Mouse (Mus musculus): ENCODE data around the gene Pmf1.

The Pmf1 gene

GRCm38 (mm10) chr3:88409741-88410644 is at the start of gene Pmf1:
Gene Pmf1, minus strand, starts transcription at chr3:88410331.
- DNase-seq (ENCODE audit: low spot score), result peak; percentile 89

GRCm38 (mm10) chr3:88458778-88459219 is 48.7 kb upstream of the Pmf1 start:
- DNase-seq (ENCODE audit: low spot score), result no peak

DNA sequence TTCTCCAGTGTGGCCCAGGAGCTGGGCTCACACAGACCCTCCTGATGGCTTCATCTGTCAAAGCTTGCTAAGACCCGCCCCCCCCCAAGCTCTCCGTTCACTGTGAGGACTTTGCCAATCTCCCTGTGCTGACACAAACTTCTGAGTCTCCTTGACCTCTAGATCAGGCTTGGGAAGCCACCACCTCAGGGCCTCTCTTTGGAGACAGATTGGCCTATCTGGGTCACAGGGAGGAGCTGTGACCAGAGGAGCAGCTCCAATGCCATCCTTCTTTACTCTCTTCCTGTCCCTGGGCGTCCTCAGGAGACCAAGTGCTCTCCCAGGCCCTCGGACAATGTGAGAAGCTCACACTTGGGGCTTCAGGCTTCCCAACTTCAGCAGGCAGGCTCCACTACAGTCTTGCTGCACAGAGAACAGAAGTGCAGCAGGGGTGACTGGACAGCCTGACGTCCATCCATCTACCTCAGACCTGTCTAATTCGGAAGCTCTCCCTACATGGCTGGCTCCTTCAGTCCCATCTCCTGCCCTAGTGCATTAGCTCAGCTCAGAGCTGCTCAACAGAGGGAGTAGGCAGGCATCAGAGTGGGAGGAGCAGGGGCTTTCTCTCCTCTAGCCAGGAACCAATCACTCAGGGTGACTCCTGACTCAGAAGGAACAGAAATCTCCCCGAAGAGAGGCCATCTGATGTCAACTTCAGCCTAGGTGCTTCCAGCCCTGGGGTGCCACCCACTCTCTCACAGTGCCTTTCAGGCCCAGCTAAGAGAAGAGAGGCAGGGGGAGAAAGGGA is 46.8 kb upstream of the Pmf1 start:
- no peak for DNase-seq (ENCODE audit: low spot score)

- no peak for DNase-seq (ENCODE audit: low spot score)
Observed at GRCm38 (mm10) chr3:88456313-88456712, 46.2 kb upstream of the Pmf1 start.

- DNase-seq (ENCODE audit: low spot score), result no peak
Observed at GRCm38 (mm10) chr3:88455588-88456264, 45.6 kb upstream of the Pmf1 start.

DNA sequence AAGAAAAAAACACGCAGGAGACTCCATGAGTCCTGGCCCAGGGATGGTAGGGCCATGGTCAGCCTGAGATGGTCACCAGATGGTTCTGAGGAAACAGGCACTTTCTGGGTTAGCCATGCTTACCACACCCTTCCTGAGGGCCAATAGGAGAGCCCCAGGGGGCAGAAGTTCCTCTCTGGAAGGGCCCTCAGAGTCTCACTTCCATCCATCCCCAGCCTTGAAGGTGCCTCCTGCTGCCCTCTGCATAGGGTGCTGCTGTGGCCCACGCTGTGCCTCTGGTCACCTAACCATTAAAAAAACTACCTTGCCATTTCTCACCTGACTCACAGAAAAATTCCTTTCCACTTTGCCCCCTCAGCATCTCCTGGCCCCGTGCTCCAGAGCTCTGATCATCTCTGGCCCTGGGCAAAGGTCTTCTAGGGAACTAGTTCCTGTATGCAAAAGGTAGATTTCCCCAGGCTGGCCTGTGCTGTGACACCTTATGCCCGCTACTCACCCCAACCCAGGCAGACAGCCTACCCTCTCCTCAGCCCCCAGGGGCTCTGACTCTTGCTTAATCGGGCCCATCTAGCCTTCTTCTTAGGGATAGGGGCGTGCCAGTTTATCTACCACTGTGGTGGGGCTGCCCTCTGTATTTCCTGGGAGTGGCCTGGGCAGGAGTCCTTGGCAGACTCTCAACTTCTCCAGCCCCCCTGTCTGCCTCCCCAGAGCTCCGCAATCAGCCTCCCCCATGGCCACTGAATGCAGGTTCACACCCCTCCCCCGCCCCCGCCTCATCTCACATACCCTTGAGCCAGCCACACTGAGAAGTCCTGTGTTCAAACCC is 44.8 kb upstream of the Pmf1 start:
- no peak for DNase-seq (ENCODE audit: low spot score)

GRCm38 (mm10) chr3:88453986-88454385 is 43.9 kb upstream of the Pmf1 start:
- DNase-seq (ENCODE audit: low spot score), result no peak

DNA sequence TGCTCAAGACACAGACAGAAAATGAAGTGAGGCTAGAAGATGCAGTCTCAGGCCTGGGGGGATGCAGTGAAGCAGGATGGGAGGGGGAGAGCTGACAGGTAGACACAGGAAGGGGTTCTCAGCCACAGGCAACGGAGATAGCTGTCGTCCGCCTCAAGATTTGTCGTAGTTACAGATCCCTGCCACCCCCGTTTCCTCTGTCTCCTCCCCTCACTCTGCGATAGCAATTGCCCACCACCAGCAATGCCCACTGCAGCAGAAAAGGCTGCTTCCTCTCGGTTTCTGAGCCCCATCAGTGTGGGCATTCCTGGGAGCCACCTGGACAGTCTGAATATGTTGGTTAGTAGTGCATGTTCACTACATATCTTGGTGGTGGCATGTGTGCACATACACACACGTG is 43.2 kb upstream of the Pmf1 start:
- no peak for DNase-seq (ENCODE audit: low spot score)

GRCm38 (mm10) chr3:88452716-88453115 is 42.6 kb upstream of the Pmf1 start:
- DNase-seq (ENCODE audit: low spot score), result no peak

DNA sequence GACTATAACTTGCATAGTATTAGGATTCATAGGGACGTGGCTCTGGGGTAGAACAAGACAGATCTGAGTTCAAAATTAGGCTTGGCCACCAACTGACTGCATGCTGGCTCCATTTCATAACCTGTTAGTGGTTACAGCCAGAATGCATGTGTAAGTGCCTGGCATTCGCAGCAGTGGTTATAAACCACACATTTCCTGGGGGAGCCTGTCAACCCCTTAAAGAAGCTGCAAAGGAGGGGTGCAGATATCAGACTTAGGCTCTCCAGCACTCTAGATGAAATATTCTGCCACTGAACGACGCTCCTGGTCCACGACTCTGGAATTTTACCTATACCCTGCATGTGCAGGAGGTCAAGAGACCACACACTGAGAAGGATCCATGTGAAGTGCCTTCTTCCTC is 42.1 kb upstream of the Pmf1 start:
- DNase-seq (ENCODE audit: low spot score), result no peak

- no peak for DNase-seq (ENCODE audit: low spot score)
Observed at GRCm38 (mm10) chr3:88450379-88451131, 40.4 kb upstream of the Pmf1 start.

GRCm38 (mm10) chr3:88449395-88450023 is 39.4 kb upstream of the Pmf1 start:
- DNase-seq (ENCODE audit: low spot score), result no peak

DNA sequence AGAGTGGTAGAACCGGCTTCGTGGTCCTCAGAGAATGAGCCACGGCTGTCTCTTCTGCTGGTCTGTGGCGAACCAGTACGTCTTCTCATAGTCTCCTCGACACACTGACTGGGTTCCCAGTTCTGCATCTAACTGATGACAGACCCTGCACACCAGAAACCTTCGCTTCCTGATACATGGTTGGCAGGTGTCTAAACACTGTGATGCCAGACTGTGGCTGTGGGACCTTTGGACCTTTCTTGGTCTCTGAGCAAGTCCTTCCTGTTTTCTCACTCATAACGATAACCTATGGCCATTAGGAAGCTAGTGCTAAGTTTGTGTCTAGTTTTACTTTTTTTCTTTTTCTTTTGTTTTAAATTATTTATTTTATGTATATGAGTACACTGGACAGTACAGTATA is 38.3 kb upstream of the Pmf1 start:
- no peak for DNase-seq (ENCODE audit: low spot score)

DNA sequence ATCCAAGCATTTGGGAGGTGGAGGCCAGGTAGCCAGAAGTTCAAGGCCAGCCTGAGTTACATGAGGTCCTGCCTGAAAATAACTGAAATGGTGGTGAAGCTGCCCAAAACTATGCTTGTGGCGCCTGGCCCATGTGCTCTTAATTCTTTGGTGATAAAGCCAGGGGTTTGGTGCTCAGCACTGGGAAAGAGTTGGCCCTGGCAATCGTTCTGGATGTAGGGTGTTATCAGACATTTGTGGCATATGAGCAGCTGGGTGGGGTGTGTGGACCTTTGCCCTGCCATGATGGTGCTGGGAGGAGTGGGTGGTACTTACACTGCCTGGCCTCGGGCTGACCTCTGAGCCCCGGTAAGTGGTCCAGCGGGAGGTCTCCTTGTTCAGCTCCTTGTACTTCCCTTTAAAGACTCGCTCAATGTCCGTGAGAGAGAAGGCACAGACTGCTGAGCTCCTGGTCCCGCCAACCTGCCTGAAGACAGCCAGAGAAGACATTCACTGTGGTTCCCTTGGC is 37.6 kb upstream of the Pmf1 start:
- DNase-seq (ENCODE audit: low spot score), result no peak

GRCm38 (mm10) chr3:88446471-88447123 is 36.5 kb upstream of the Pmf1 start:
- no peak for DNase-seq (ENCODE audit: low spot score)

- no peak for DNase-seq (ENCODE audit: low spot score)
Observed at GRCm38 (mm10) chr3:88442888-88443287, 32.8 kb upstream of the Pmf1 start.

- no peak for DNase-seq (ENCODE audit: low spot score)
Observed at GRCm38 (mm10) chr3:88442488-88442887, 32.4 kb upstream of the Pmf1 start.

- DNase-seq (ENCODE audit: low spot score), result no peak
Observed at GRCm38 (mm10) chr3:88440500-88441381, 30.6 kb upstream of the Pmf1 start.

DNA sequence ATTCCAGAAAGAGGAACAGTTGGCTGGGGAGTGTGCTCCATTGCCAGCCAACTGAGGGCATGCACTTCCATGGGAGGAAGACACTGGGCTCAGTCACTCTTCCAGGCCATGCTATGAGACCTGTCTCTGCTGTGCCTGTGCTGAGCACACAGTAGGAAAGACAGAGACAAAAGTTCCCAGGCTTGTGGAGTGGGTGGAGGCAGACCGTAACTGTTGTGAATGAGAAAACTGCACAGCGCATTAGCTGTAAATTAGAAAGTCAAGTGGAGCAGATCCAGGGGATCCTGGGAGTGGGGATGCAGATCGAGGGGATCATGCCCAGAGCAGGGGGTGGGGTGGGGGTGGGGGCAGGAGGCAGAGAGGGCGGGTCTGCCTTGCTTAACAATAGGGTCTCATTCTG is 29.5 kb upstream of the Pmf1 start:
- DNase-seq (ENCODE audit: low spot score), result no peak
